Mouse (Mus musculus): ENCODE data around the gene Gm8334. TPM values are rescaled to one million over a fixed set of nuclear protein-coding genes. Genes with fewer than 3 reads are reported as not detected.
"Not testable (repeated sequence)": the region's sequence is repeated elsewhere in the genome, so short reads cannot be mapped to it uniquely, and the experiment has no call there.

Gene Gm8334
- total RNA-seq (2021): not detected

- intact Hi-C loops (cut with DNase I); DNase-seq (ENCODE audit: low spot score in 2 of 2): not testable (repeated sequence)
These were observed at the start of gene Gm8334 for GRCm38 (mm10) chrX:148615053-148615452. TSS of gene Gm8334 (minus strand) at chrX:148615153.

- DNase-seq (ENCODE audit: low spot score in 2 of 2); intact Hi-C loops (cut with DNase I): not testable (repeated sequence)
These were observed 48.3 kb upstream of the Gm8334 start, which contains the start of gene Gm15127 for GRCm38 (mm10) chrX:148663298-148663697. TSS of gene Gm15127 (plus strand) at chrX:148663598.

Other genes with a start within 250 kb of the Gm8334 start
- not detected for gene Gm15114, start 126.2 kb downstream of the Gm8334 start, total RNA-seq (2021)
- gene Gm15127, start 48.4 kb upstream of the Gm8334 start, total RNA-seq (2021): not detected
- gene Luzp4, start 242.5 kb upstream of the Gm8334 start, total RNA-seq (2021): not detected